Mouse (Mus musculus) lung, adult 10 weeks (tissue): ENCODE measurements around the gene Prr32. TPM values are rescaled to one million over a fixed set of nuclear protein-coding genes. Genes with fewer than 3 reads are reported as not detected.

Source experiments
- polyA plus RNA-seq: library from polyadenylated mRNA; stranded (reverse); fragments of 350-450 nt; fragmentation: Illumina TruSeq; extraction: RNeasy Lipid Tissue Mini Kit (QIAGEN cat#74804); gene quantifications from one replicate; pipeline ENCODE4 v1.2.3, GENCODE M21; 2014; ENCODE audit warnings: low read depth, low replicate concordance; ENCODE audit not compliant: insufficient read depth

Prr32 gene
- polyA plus RNA-seq: not detected

GRCm38 (mm10) chrX:45090604-45091003 lies at the start of gene Prr32:
Gene Prr32 (plus strand): TSS chrX:45090904.

